Mouse (Mus musculus): ENCODE data around the gene Dennd5b.
"Not testable (repeated sequence)": the region's sequence is repeated elsewhere in the genome, so short reads cannot be mapped to it uniquely, and the experiment has no call there.

Gene Dennd5b

GRCm38 (mm10) chr6:149101076-149101942 is at the start of gene Dennd5b:
Gene Dennd5b, minus strand, starts transcription at chr6:149101680.
- peak; percentile 85 to 86 for DNase-seq (ENCODE audit: low spot score in 2 of 2)

GRCm38 (mm10) chr6:149148436-149149229 is 47.2 kb upstream of the Dennd5b start:
- no peak for DNase-seq (ENCODE audit: low spot score in 2 of 2)

GRCm38 (mm10) chr6:149145143-149145542 is 43.7 kb upstream of the Dennd5b start:
- no peak for DNase-seq (ENCODE audit: low spot score in 2 of 2)

- peak; percentile 82 to 87 for DNase-seq (ENCODE audit: low spot score in 2 of 2)
Observed at GRCm38 (mm10) chr6:149141393-149142173, 40.1 kb upstream of the Dennd5b start.

- DNase-seq (ENCODE audit: low spot score in 2 of 2): no peak
Observed at GRCm38 (mm10) chr6:149139471-149139870, 38.0 kb upstream of the Dennd5b start, which contains the start of gene Etfbkmt. Gene Etfbkmt, plus strand, starts transcription at chr6:149139849.

GRCm38 (mm10) chr6:149139011-149139410 is 37.5 kb upstream of the Dennd5b start:
- no peak for DNase-seq (ENCODE audit: low spot score in 2 of 2)

- DNase-seq (ENCODE audit: low spot score in 2 of 2): no peak
Observed at GRCm38 (mm10) chr6:149137936-149138335, 36.5 kb upstream of the Dennd5b start.

- DNase-seq (ENCODE audit: low spot score in 2 of 2): no peak
Observed at GRCm38 (mm10) chr6:149135631-149136030, 34.2 kb upstream of the Dennd5b start.

GRCm38 (mm10) chr6:149134391-149135150 is 33.1 kb upstream of the Dennd5b start:
- DNase-seq (ENCODE audit: low spot score in 2 of 2): peak; percentile 15 to 32

- peak in 1 of 2 experiments; percentile 44 for DNase-seq (ENCODE audit: low spot score in 2 of 2)
Observed at GRCm38 (mm10) chr6:149132311-149133077, 31.0 kb upstream of the Dennd5b start.

- no peak for DNase-seq (ENCODE audit: low spot score in 2 of 2)
Observed at GRCm38 (mm10) chr6:149131111-149131510, 29.6 kb upstream of the Dennd5b start.

GRCm38 (mm10) chr6:149129870-149130269 is 28.4 kb upstream of the Dennd5b start, which contains the start of gene Gm10203:
Gene Gm10203, plus strand, starts transcription at chr6:149130170.
- DNase-seq (ENCODE audit: low spot score in 2 of 2): not testable (repeated sequence)

GRCm38 (mm10) chr6:149126675-149127074 is 25.2 kb upstream of the Dennd5b start:
- peak in 1 of 2 experiments; percentile 48 for DNase-seq (ENCODE audit: low spot score in 2 of 2)

GRCm38 (mm10) chr6:149123042-149123441 is 21.6 kb upstream of the Dennd5b start:
- no peak for DNase-seq (ENCODE audit: low spot score in 2 of 2)

- peak; percentile 47 to 79 for DNase-seq (ENCODE audit: low spot score in 2 of 2)
Observed at GRCm38 (mm10) chr6:149119853-149120252, 18.4 kb upstream of the Dennd5b start.

- peak; percentile 63 to 72 for DNase-seq (ENCODE audit: low spot score in 2 of 2)
Observed at GRCm38 (mm10) chr6:149118935-149119334, 17.5 kb upstream of the Dennd5b start.

- no peak for DNase-seq (ENCODE audit: low spot score in 2 of 2)
Observed at GRCm38 (mm10) chr6:149116992-149117391, 15.5 kb upstream of the Dennd5b start.

GRCm38 (mm10) chr6:149108909-149109308 is 7.4 kb upstream of the Dennd5b start:
- no peak for DNase-seq (ENCODE audit: low spot score in 2 of 2)

- DNase-seq (ENCODE audit: low spot score in 2 of 2): no peak
Observed at GRCm38 (mm10) chr6:149107615-149108014, 6.1 kb upstream of the Dennd5b start.

GRCm38 (mm10) chr6:149103451-149103850 is 2.0 kb upstream of the Dennd5b start:
- DNase-seq (ENCODE audit: low spot score in 2 of 2): no peak
